8 mouse cellular contexts compared by ENCODE assay signal in the genomic region with DNA sequence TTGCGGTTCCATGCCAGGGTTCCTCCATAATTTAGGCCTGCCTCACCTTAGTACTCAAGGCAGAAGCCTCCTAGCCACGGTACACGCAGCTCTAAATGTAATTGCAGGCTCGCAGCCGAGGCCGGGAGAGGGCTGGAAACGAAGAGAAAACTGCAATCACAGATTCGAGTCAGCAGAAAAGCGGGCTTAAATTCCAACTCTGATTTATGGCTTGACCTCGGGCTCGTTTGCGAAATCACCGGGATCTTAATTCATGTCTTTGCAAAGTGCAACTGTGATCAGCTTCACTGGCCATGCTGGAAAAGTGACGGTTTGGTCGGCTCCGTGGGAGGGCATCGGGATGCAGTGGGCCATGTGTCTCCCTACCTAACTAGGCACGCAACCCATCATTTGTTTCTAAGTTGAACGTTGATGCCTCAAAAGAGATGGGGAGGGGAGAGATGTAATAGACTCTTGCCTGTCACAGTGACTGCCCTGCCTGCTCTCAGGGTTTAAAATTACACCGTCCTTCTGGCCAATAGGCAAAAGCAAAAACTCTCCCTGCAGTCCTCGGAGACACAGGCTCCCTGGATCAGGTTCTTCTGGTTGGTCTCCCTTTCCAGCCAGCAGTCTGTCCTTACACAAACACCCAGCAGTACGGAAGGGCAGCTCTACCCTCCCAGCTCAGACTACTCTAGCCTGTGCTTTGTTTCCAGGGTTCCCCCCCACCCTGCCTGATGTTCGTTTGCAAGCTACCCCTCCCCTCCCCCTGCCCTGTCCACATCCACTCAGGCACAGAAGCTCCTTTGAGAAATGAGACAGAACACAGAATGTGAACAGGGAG.
DNase-seq lines count a peak whose midpoint lies in the region; ATAC-seq lines count a peak whose summit lies in the region.

No protein-coding gene starts in this region.

- peaks cover 29% of the 10 kb centered on the region for H3K4me1 ChIP-seq in embryonic facial prominence, embryonic 12.5 days
- peaks cover 44% of the 10 kb centered on the region for H3K4me1 ChIP-seq in heart, embryonic 13.5 days
- peaks cover 34% of the 10 kb centered on the region for H3K4me1 ChIP-seq in kidney, embryonic 16.5 days (ENCODE audit: insufficient read depth, low read length)

- H3K27me3 ChIP-seq in embryonic facial prominence, embryonic 12.5 days: no peaks in the 10 kb centered on the region
- no peaks in the 10 kb centered on the region for H3K27me3 ChIP-seq in heart, embryonic 13.5 days (replicated peaks)
- no peaks in the 10 kb centered on the region for H3K27me3 ChIP-seq in kidney, embryonic 16.5 days (ENCODE audit: insufficient read depth, low read length)

- 22% methylated on average over 23 of the region's 23 CpGs for WGBS in embryonic facial prominence, embryonic 12.5 days
- 49% methylated on average over 23 of the region's 23 CpGs for WGBS in heart, embryonic 13.5 days
- 6% methylated on average over 23 of the region's 23 CpGs for WGBS in kidney, embryonic 16.5 days

- H3K36me3 ChIP-seq in embryonic facial prominence, embryonic 12.5 days: peaks cover 10% of the 10 kb centered on the region
- H3K36me3 ChIP-seq in heart, embryonic 13.5 days: peaks cover 13% of the 10 kb centered on the region
- H3K36me3 ChIP-seq in kidney, embryonic 16.5 days (ENCODE audit: insufficient read depth, low read length): peaks cover 7% of the 10 kb centered on the region

- peak; percentile 78 for ATAC-seq in embryonic facial prominence, embryonic 12.5 days (ENCODE audit: insufficient number of reproducible peaks, insufficient read depth, low FRiP score, low TSS enrichment)
- 0 out of 2 replicates have a peak, but pooled peaks have one; percentile 12 for ATAC-seq in heart, embryonic 13.5 days (ENCODE audit: extremely low read depth, insufficient number of reproducible peaks, low FRiP score, low TSS enrichment)
- ATAC-seq in kidney, embryonic 16.5 days (ENCODE audit: low FRiP score, low TSS enrichment): peak; percentile 94
- no peak for ATAC-seq in erythroblast, adult 5-6 weeks (replicated peaks; ENCODE audit: low FRiP score, poor library complexity, severe bottlenecking)

- H3K9ac ChIP-seq in embryonic facial prominence, embryonic 12.5 days: no peak overlapping the region
- H3K9ac ChIP-seq in heart, embryonic 13.5 days: peak overlapping the region; percentile 64
- peak overlapping the region; percentile 52 for H3K9ac ChIP-seq in kidney, embryonic 16.5 days (replicated peaks; ENCODE audit: low read length)

- H3K4me3 ChIP-seq in embryonic facial prominence, embryonic 12.5 days: peak overlapping the region; percentile 18; the same call in 1 of the 2 replicates
- peak overlapping the region; percentile 12; the same call in 1 of the 2 replicates for H3K4me3 ChIP-seq in heart, embryonic 13.5 days
- H3K4me3 ChIP-seq in kidney, embryonic 16.5 days (ENCODE audit: low read length): peak overlapping the region; percentile 11

- H3K4me2 ChIP-seq in embryonic facial prominence, embryonic 12.5 days (replicated peaks): peak overlapping the region; percentile 44
- H3K4me2 ChIP-seq in heart, embryonic 13.5 days: peak overlapping the region; percentile 58
- peak overlapping the region; percentile 49 for H3K4me2 ChIP-seq in kidney, embryonic 16.5 days (replicated peaks; ENCODE audit: low read depth, low read length)

- peak overlapping the region; percentile 83 for H3K27ac ChIP-seq in embryonic facial prominence, embryonic 12.5 days
- peak overlapping the region; percentile 86 for H3K27ac ChIP-seq in heart, embryonic 13.5 days (replicated peaks)
- peak overlapping the region; percentile 80 for H3K27ac ChIP-seq in kidney, embryonic 16.5 days (ENCODE audit: low read length)

- peak; percentile 74 for DNase-seq in adrenal gland, adult 8-10 months
- DNase-seq in lung, postnatal 14 days: peak; percentile 42
- DNase-seq in retina, postnatal 1 day: peak; percentile 75
- no peak for DNase-seq in frontal cortex, postnatal 14 days (ENCODE audit: low spot score in 2 of 2)

- no peaks in the 10 kb centered on the region for H3K9me3 ChIP-seq in embryonic facial prominence, embryonic 12.5 days
- H3K9me3 ChIP-seq in heart, embryonic 13.5 days: no peaks in the 10 kb centered on the region
- no peaks in the 10 kb centered on the region for H3K9me3 ChIP-seq in kidney, embryonic 16.5 days (ENCODE audit: low read length)

Comparison
In these comparisons a context has a peak if more than half of its experiments do, and no peak if none do; other contexts are left out.
1. DNase-seq: peak in adrenal gland, adult 8-10 months (single experiment), lung, postnatal 14 days (single experiment) and retina, postnatal 1 day (single experiment); none in frontal cortex, postnatal 14 days (0 of 2).
2. Peak in every context shown above with its lines, with median percentiles within 50 percentile points of each other: H3K27ac ChIP-seq, H3K4me2 ChIP-seq and H3K4me3 ChIP-seq.